Mouse (Mus musculus) limb, embryonic 14.5 days (tissue): ENCODE data around the gene Angptl2. TPM values are rescaled to one million over a fixed set of nuclear protein-coding genes. Genes with fewer than 3 reads are reported as not detected.

Source experiments
- ATAC-seq: fragments of 200-750 bp; cut with Nextera tagmentation; 2 replicates; pipeline ENCODE4 v1.8.0; 2017; ENCODE audit warnings: low read depth, moderate number of reproducible peaks, moderate TSS enrichment; ENCODE audit not compliant: low FRiP score
- DNase-seq: peaks from one replicate; pipeline ENCODE4 v3.0.0-alpha.2; 2015; ENCODE audit warnings: low spot score
- H3K27ac ChIP-seq: fragments of 300-500 bp; sonication (generic); replicated peaks from 2 replicates; pipeline ENCODE4 v1.5.1; 2014; ENCODE audit warnings: low read depth, mild to moderate bottlenecking, low read length, moderate library complexity, mixed read lengths
- H3K27me3 ChIP-seq: fragments of 300-500 bp; sonication (generic); 2 replicates; pipeline ENCODE4 v1.6.1; 2014; ENCODE audit warnings: low read length, mixed read lengths; ENCODE audit not compliant: control insufficient read depth, insufficient read depth
- H3K36me3 ChIP-seq: fragments of 300-500 bp; sonication (generic); 2 replicates; pipeline ENCODE4 v1.6.1; 2014; ENCODE audit warnings: mild to moderate bottlenecking, low read length, moderate library complexity, mixed read lengths; ENCODE audit not compliant: control insufficient read depth, insufficient read depth
- H3K4me1 ChIP-seq: fragments of 300-500 bp; sonication (generic); 2 replicates; pipeline ENCODE4 v1.6.1; 2014; ENCODE audit warnings: antibody characterized with exemption, low read length, mixed read lengths; ENCODE audit not compliant: control insufficient read depth, insufficient read depth
- H3K4me2 ChIP-seq: fragments of 300-500 bp; sonication (generic); replicated peaks from 2 replicates; pipeline ENCODE4 v1.6.1; 2014; ENCODE audit warnings: low read depth, mild to moderate bottlenecking, low read length, moderate library complexity; ENCODE audit not compliant: severe bottlenecking
- H3K4me3 ChIP-seq: fragments of 300-500 bp; sonication (generic); replicated peaks from 2 replicates; pipeline ENCODE4 v1.5.1; 2014; ENCODE audit warnings: low read length
- H3K9ac ChIP-seq: fragments of 300-500 bp; sonication (generic); 2 replicates; pipeline ENCODE4 v1.6.1; 2014; ENCODE audit warnings: mild to moderate bottlenecking, low read depth, low read length, moderate library complexity; ENCODE audit not compliant: severe bottlenecking
- H3K9me3 ChIP-seq: fragments of 300-500 bp; sonication (generic); 2 replicates; pipeline ENCODE4 v1.6.1; 2016; ENCODE audit warnings: low read length; ENCODE audit not compliant: control insufficient read depth
- POLR2A ChIP-seq: fragments of 200-500 bp; IDR thresholded peaks from 2 replicates; pipeline ENCODE4 v1.8.0; 2012; ENCODE audit warnings: inconsistent platforms, mild to moderate bottlenecking, moderate library complexity, borderline replicate concordance; ENCODE audit not compliant: insufficient read depth, insufficient read length; ENCODE audit errors: extremely low read depth
- WGBS: fragments of 180-500 bp; shearing (Covaris S2); extraction: QIAGEN DNeasy Blood & Tissue Kit; methylation state at CpG from one replicate; pipeline ENCODE4 v1.1.7; 2014; 5-methylcytosine and 5-hydroxymethylcytosine counted together
- polyA plus RNA-seq, 2 experiments: library from polyadenylated mRNA; depleted of rRNA in 1 of 2; stranded (reverse) in 1 of 2; unstranded in 1 of 2; fragments of >200 nt; fragmentation: Nextera tagmentation in 1 of 2; extraction: Ambion mirVana in 1 of 2; gene quantifications; 2 replicates each; pipeline versions ENCODE4 v1.2.1 to v1.2.3; 2012 to 2014

Gene Angptl2
- polyA plus RNA-seq, 2 experiments: 67.2 to 104 TPM

GRCm38 (mm10) chr2:33203284-33203683 lies 12.6 kb upstream of the Angptl2 start:
- H3K4me1 ChIP-seq: peaks cover 24% of the 10 kb centered on the region
- no peaks in the 10 kb centered on the region for H3K27me3 ChIP-seq
- no peak overlapping the region for H3K27ac ChIP-seq
- no peak for TF ChIP-seq POLR2A
- WGBS: 38% methylated on average over 6 of the region's 6 CpGs
- no peak for DNase-seq
- H3K36me3 ChIP-seq: no peaks in the 10 kb centered on the region
- H3K9ac ChIP-seq: no peak overlapping the region
- H3K9me3 ChIP-seq: no peaks in the 10 kb centered on the region
- no peak overlapping the region for H3K4me2 ChIP-seq
- ATAC-seq: no peak
- H3K4me3 ChIP-seq: no peak overlapping the region

- 74% methylated on average over 5 of the region's 5 CpGs for WGBS
- ATAC-seq: no peak
- no peak for DNase-seq
These were observed 10.9 kb upstream of the Angptl2 start for GRCm38 (mm10) chr2:33204980-33205379.

GRCm38 (mm10) chr2:33205939-33206525 lies 9.8 kb upstream of the Angptl2 start:
- Histone ChIP-seq H3K27ac (peak overlapping the region; percentile 3; the same call in 1 of the 2 replicates), H3K4me2 (no peak overlapping the region), H3K27me3 (no peaks in the 10 kb centered on the region), H3K4me1 (peaks cover 24% of the 10 kb centered on the region), H3K36me3 (no peaks in the 10 kb centered on the region), H3K9ac (no peak overlapping the region), H3K4me3 (no peak overlapping the region), H3K9me3 (no peaks in the 10 kb centered on the region)
- ATAC-seq (peak; percentile 87), DNase-seq (peak; percentile 64)
- 18% methylated on average over 14 of the region's 14 CpGs for WGBS
- no peak for TF ChIP-seq POLR2A

More at GRCm38 (mm10) chr2:33204980-33205379, 10.9 kb upstream of the Angptl2 start:
- Histone ChIP-seq H3K9me3 (no peaks in the 10 kb centered on the region), H3K27ac (no peak overlapping the region), H3K9ac (no peak overlapping the region), H3K4me1 (peaks cover 24% of the 10 kb centered on the region), H3K27me3 (no peaks in the 10 kb centered on the region), H3K4me2 (no peak overlapping the region), H3K4me3 (no peak overlapping the region), H3K36me3 (no peaks in the 10 kb centered on the region)
- TF ChIP-seq POLR2A: no peak

- 22% methylated on average over 4 of the region's 4 CpGs for WGBS
- no peak for TF ChIP-seq POLR2A
- H3K4me1 ChIP-seq: peaks cover 24% of the 10 kb centered on the region
- H3K4me2 ChIP-seq: no peak overlapping the region
- H3K9ac ChIP-seq: no peak overlapping the region
- DNase-seq: no peak
- no peaks in the 10 kb centered on the region for H3K27me3 ChIP-seq
- no peaks in the 10 kb centered on the region for H3K9me3 ChIP-seq
- ATAC-seq: no peak
- no peaks in the 10 kb centered on the region for H3K36me3 ChIP-seq
- no peak overlapping the region for H3K27ac ChIP-seq
- H3K4me3 ChIP-seq: no peak overlapping the region
These were observed 8.8 kb upstream of the Angptl2 start for GRCm38 (mm10) chr2:33207069-33207468.

- Histone ChIP-seq H3K4me3 (no peak overlapping the region), H3K27me3 (no peaks in the 10 kb centered on the region), H3K4me1 (peaks cover 23% of the 10 kb centered on the region), H3K27ac (no peak overlapping the region), H3K4me2 (no peak overlapping the region), H3K9ac (no peak overlapping the region), H3K36me3 (no peaks in the 10 kb centered on the region), H3K9me3 (no peaks in the 10 kb centered on the region)
- no peak for ATAC-seq
- WGBS: 84% methylated on average over 5 of the region's 5 CpGs
- no peak for DNase-seq
- TF ChIP-seq POLR2A: no peak
These were observed 7.7 kb upstream of the Angptl2 start for GRCm38 (mm10) chr2:33208134-33208533.
